Mouse (Mus musculus) cerebellum, adult 11 months (tissue): ENCODE data around the gene Syn3.
"Not testable (repeated sequence)": the region's sequence is repeated elsewhere in the genome, so short reads cannot be mapped to it uniquely, and the experiment has no call there.

ENCODE experiments used
- DNase-seq: peaks from one replicate; pipeline ENCODE4 v3.0.0; 2022

The Syn3 gene

DNA sequence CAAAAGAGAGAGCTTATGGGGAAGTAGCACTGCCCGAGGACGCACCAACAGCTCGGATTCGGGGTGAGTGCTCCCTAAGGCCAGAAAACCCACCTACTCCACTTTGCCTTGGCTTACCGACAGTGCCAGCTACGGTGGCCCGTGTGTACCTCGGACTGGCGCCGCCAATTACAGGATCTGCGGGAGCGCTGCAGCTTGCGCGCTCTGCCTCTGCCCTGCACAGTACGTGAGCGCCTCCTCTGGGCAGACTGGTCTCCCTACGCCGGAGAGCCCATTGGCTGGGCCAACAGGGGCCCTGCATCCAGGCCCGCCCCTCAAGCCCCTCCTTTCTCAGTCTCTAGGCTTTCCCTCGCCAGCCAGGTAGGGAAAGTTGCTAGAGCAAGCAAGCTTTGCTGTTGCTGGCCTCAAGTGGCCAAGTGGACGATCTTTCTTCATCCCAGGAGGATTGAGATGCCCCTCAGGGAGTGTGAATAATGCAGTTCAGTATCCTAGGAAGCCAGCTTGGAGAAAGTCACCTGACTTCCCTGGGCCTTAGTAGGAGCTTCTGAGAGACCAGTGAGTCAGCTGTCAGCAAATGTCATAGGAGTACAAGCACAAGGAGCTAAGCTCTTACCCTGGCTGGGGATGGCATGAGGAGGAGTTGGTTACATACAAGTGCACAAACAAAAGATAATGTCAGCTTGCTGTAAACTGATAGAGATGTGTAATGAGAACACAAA, at the start of gene Syn3:
Syn3 (minus strand) TSS at position 224 of the 719 bp plus-strand sequence.
- DNase-seq: peak; percentile 94

DNA sequence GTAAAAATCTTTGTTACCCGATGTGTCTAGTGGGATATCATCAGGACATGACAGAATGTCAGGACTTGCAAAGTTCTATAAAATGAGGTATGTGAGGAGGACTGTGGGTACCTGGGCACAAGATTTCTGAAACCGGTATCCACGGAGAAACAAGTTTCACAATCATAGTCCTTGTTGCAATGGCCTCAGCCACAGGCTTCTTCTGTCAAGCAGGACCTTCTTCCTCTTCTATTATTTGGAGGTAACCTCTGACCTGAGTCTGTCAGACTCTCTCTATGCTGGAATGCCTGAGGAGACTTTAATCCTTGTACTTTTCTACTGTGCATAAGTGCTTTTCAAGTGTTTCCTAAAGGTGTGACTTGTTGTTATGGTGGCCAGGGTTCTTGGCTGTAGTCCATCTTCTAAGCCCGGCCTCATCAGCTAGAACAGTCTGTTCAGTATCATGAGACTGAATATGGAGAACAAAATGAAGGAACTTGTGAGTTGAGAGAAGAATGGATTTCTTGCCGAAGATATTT, 27.7 kb upstream of the Syn3 start:
- DNase-seq: not testable (repeated sequence)

DNA sequence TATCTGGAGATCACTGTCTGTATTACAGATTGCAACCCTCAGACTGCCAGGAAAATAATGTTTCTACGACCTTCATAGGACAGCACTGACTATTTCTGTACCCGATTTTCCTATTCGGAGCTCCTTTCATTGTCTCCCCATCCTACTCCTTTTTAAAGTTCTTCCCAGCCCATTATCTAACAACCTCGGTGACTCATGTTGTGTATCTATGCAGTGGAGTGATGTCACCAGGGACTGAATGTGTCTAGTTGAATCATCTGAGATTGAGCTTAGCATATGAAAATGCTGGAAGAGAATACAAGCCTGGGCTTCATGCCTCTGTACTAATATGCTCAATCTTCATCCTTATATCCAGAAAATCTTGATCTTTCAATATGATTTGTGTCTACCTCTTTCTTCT, 15.1 kb upstream of the Syn3 start:
- DNase-seq: no peak

DNA sequence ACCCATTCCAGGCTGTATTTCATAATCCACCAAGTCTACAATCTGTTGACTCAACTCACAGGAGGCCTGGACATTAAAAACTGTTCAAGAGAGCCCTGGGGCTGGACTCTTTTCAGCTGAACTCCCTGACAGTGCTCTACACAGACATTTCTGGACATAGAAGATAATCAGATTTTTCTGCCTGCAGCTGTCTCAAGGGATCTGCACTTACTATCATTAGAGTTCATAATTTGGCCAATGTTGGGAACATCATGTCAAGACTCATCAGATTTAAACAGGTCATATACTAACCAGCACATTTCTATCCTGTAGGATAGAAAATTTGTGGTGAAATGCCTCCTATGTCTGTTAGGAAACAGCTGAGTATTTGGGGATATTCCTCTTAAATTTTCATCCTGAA, 12.2 kb upstream of the Syn3 start:
- DNase-seq: no peak

DNA sequence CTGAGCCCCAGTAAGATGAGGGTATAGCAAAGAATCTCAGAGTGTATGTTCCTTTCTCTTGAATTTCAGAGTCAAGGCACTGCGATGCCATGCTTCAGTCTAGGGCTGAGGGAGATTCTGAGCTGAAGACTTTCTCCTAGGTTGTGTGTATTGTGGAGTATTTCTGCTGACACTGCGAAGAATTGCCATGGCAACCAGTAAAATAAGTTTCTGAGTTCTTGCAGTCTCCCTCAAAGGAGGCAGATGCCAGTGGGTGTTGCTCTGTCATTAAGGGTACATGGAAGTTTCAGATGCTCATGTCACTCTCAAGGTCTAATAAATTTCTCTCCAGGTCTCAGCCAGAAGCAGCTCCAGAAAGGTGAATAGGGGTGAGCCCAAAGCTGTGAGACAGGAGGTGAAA, 3.4 kb upstream of the Syn3 start:
- no peak for DNase-seq

DNA sequence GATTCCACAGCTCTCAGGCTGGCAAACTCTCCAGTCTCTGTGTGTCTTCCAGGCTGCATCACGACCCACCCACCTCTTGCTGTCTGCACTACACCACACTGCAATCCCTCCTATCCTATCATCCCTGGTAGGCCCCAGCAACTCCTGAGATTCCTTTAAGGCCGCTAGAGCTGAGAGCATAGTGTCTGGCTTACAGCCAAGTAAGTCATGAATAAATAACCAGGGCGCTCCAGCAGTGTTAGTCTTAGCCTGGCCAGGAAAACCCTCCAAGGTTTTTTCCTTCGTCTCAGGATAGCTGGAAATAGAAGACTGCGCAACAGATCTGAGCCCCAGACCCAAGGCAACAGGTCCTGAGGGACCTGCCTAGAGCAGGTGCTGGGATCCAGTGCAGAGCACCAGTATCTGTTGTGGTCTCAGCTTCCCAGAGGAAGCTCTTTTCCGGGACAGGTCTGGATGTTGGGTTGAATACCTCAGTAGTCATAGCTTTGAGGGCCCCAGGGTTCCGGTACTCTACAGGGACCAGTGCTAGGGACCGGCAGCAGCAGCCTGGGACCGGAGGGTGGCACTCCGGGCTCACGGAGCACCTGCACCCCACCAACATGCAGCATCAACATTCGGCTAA, 534 bp downstream of the Syn3 start:
- DNase-seq: peak; percentile 52

DNA sequence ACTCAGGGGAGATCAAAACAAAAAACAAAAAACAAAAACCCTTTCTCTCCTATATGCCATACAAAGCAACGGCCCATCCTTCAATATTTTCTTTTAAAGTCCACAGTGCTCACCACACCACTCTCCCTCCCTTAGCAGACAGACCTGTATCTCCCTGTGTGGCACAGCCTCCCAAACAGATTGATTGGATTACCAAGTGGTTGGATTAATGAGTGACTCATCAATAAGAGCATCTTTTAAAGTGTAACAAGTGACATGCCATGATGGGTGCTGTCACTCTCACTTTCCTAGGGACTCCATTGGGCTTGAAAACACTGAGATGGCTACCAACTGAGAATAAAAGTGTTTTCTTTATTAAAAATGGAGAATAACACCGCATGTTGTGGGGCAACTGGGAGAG, 2.8 kb downstream of the Syn3 start:
- no peak for DNase-seq

DNA sequence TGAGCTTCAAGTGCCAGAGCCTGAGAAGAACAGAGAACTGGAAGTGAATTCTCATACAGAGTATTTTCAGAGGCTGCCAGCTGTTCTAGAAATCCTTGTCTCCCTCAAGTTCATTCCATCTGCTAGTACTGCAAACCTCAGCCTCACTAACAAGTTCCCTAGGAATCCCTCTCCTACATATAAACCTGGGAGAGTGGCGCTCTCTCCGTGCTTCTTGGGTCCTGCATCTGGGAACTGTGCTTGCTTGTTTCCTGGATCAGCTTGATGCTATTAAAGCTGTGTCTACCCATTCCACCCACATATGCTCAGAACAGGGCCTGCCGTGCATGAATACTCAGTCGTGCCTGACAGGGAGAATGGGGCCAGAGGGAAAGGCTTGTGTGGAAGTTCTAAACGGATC, 5.6 kb downstream of the Syn3 start:
- no peak for DNase-seq

DNA sequence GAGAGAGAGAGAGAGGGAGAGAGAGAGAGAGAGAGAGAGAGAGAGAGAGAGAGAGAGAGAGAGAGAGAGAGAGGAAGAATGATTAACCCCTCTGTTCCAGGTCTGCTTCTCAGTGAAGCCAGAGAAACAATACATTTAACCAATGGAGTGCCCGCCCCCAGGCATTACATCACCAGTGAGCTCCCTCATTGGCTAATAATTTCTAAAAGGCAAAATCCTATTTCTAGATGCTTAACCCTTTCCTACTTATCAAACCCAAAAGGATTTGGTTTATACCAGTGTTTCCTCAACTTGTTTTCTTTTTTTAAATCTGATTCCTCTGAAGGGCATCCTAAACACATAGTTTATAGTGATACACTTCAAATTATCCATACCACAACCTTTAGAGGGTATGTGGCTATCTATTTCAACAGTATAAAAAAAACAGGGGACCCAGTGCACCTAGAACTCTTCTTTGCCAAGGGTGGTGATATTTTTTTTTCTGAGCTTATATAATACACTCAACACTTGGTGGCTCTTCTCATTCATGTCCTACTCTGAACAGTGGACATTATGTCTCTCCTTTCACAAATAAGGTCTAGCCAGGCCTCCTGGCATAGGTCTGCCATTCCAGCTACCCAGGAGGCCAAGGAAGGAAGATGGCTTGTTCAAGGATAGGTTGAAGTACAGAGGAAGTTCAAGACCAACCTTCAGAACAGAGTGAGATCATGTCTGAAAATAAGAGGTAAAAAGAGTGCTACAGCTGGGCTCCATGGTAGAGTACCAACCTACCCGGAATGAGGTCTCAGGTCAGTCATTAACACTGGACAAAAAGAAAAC, 6.4 kb downstream of the Syn3 start:
- DNase-seq: no peak

DNA sequence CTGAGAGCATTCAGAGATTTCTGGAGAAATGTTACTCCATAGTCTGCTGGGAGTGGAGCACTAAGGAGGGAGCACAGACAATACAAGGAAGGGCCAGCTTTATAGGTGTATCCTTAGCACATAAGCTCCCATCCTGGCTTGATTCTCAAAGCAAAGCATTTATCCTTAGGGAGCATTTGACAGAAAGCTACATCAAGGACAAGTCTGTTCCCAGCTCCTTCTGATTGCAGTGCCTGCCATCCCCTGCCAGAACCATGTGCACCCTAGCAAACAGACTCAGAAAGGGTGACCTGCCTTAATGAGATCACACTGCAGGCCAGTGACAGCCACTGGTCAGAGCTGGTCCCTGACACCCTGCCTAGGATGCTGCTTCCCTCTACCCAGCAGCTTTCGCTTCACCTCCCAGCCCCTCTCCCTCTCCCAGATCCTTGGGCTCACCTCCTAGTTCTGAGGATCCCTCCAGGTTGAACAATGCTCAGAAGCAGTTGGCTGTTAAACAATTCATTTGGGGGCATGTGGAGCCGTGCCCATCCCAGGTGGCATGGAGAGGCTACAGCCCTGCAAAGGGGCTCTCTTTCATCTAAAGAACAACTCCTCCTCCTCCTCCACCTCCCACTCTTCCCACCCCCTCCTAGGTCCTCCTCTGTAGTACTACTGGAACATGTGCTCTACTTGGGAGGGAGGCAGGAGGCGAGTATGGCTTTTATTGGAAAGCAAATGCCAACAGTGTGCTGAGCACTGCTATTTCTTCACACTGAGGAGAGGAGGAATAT, 7.2 kb downstream of the Syn3 start:
- DNase-seq: no peak

DNA sequence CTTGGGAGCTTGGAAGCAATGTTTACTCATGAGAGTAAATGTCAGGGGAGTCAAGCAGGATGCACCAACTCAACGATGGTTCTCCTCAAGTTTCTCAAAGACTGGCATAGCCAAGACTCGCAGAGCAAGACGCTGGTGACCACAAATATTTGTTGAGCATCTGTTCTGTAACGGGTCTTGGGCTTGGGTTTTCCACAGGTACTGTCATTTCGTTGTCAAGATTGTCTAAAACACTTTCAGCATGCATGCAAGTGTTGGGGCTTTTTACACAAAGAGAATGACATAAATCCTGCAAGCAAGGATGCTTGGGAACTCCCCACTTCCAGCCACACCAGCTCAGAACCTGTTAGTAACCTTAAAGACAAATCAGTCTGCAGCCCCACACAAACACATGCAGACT, 10.2 kb downstream of the Syn3 start:
- no peak for DNase-seq

DNA sequence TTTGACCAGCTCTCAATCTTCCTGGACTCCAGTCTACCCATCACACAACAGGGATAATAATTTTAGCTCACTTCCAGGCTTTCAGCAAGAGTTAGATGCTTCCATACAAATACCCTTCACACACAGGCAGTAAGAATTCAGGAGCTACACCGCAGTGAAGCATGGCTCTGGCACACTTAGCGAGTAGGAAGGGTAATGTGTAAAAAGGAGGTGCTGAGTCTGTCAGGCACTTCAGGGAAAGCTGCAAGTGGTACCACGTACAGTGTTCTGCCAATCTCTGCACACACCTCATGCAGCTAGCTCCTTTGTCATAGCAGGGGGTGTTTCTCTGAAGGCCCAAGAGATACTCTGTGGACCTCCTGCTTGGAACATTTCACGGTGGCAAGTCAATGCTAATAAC, 12.7 kb downstream of the Syn3 start:
- no peak for DNase-seq

DNA sequence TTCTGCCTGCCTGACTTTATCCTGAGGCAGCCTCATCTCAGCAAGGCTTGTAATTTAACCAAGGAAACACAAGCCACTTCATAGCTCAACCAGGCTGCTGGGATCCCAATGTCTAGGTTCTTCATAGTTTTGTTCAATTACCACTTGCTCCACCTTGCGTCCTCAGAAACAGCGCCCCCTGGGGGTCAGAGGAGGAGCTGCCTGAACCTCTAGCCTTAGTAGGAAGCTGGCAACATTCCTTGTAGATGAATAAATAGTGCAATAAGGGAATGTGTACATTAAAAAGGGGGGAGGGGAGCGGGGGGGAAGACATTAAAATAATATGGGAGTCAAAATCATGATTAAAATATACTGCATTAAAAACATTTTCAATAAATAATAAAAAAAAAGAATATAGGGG, 14.7 kb downstream of the Syn3 start:
- no peak for DNase-seq

DNA sequence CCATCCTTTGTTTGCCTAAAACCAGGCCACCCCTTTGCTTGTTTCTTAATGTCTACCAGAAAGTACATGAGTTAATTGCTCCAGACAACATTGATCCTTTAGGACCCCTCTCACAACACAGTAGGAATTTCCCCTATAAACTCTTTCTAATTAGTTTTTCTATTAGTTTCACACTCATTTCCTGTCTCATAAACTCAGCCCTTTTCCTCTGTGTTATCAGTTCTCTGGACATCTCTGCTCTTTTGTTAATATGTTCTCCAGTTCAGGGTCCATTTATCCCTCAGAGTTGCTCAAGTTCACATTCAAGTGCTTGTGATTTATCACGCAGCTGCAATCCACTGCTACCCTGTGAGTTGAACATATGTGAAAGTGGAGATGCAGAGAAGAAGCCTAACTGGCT, 16.2 kb downstream of the Syn3 start:
- DNase-seq: no peak

DNA sequence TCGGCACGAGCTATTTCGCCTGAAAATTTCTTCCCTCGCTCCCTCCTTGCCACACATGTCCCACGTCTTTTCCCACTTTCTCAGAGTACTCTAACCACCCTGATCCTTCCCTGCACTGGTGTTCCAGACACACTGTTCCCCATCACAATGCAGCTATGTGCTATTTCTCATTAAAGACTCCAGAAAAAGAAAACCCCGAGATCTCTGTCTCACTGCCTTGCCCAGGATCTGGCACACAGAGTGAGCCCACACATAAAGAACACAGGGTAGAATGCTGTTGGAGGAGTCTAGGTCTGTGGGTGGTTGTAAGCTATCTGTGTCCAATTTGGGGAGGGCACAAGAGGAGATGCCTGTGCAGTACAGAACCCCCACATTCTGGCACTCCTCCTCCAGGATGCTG, 18.0 kb downstream of the Syn3 start:
- DNase-seq: no peak

DNA sequence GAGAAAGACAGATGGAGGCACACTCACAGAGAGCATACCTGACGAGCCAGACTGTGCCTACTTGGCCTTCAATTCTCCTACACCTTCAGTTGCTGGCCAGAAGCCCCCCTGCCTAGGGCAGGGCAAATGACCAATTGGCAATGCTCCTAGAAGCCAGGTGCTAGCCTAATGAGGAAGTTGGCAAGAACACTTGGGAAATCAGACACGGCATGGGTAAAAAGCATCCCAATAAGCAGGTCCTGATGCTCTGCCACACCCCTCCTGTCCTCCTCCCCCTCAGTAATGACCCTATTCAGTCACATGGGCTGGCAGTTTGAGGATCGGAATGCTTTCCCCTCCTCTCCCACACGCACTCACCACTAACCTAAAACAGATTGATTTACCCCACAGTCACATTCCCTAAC, 19.0 kb downstream of the Syn3 start:
- DNase-seq: peak; percentile 88

DNA sequence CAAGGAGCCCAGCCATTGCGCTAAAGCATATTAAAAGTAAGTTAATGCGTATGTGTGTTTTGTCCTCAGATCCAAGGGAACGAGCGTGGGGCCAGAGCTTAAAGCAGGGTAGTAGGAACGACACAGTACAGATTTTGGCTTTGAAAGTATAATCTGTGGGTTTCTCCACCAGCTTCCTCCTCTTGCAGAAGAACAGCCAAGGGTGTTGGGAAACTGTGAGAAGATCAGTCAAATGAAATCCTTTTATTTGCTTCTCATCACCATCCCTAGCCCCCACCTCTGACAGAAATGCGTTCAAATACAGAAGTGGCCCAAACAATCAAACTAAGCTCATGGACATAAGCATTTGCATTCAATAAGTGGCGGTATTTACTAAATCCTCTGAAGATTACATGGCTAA, 22.0 kb downstream of the Syn3 start:
- no peak for DNase-seq

DNA sequence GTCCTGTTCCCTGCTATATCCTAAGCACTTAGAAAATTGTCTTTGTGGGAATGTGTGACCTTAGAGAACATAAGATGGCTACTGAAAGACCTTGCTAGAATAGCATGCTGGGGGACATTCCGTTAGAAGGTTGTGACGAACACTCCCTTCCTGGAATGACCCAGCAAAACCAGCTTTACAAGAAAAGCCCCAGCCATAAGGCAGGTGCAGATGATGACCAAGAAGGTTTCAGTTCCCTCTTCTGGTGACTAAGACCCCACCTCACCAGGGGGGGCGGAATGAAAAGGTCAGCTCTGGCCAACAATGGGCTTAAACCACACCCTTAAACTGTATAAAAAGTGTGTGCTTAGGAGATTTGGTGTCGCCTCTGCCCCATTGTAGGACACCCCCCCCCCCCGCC, 23.4 kb downstream of the Syn3 start:
- no peak for DNase-seq

DNA sequence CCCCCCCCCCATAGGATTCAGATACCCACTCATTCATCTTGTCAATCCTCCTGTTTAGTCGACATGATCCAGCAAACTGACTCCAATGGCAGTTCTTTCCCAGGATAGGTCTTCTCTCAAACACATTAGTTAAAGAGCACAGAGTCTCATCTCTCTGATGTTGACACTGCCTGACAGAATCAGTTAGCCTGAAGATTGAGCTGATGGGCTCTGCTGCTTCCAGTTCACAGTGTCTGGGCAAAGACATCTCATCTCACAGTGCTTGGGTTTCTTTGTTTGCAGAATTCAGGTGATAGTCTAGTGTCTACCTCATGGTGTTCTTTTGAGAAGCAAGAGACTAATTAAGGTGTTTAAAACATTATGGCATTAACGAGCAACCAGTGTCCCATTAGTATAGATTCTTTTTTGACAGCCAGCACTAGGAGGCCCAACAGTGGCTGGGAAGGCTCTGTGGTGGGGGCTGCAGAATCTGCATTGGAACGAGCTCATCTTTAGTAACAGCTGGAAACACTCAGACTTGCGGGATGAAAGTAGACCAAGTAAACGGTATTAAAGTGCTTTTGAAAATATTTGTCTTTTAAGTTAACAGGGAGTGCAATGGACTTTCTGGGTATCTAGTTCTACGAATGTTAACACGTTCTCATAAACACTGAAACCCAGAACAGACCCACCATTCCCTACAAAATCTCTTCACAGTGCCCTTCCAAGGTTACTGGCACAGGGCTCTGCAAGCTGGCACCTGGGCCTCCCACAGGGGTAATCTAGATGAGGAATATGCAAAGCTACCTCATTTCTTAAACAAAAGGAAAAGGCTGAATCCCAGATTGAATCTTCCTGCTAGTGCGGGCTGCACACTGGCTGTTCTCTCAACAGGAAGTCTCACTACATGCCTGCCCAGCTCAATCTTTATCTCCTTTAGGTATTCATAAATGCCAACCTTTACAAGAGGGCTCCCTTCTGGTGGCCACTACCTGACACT, 24.2 kb downstream of the Syn3 start:
- no peak for DNase-seq

DNA sequence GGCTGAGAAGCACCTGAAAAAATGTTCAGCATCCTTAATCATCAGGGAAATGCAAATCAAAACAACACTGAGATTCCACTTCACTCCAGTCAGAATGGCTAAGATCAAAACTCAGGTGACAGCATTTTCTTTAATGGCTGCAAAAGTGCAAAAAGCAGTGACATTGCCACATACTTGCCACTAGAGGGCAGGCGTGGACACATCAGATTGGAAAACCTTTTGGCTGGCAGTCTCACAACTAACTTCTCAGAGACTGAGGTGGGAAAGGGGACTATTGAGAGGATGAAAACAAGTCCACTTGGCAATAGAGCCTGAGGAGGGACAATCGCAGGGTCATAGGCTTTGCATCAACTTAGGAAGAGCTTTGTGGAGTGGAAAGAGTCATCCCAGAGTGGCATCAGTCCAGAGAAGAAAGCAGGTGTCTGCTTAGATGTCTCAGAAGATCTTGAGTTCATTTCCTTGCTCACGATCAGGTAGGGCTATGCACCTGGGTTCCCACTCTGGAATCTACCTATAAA, 25.0 kb downstream of the Syn3 start:
- DNase-seq: peak; percentile 43
